ENCODE assay signal across 8 mouse cellular contexts in the genomic region with DNA sequence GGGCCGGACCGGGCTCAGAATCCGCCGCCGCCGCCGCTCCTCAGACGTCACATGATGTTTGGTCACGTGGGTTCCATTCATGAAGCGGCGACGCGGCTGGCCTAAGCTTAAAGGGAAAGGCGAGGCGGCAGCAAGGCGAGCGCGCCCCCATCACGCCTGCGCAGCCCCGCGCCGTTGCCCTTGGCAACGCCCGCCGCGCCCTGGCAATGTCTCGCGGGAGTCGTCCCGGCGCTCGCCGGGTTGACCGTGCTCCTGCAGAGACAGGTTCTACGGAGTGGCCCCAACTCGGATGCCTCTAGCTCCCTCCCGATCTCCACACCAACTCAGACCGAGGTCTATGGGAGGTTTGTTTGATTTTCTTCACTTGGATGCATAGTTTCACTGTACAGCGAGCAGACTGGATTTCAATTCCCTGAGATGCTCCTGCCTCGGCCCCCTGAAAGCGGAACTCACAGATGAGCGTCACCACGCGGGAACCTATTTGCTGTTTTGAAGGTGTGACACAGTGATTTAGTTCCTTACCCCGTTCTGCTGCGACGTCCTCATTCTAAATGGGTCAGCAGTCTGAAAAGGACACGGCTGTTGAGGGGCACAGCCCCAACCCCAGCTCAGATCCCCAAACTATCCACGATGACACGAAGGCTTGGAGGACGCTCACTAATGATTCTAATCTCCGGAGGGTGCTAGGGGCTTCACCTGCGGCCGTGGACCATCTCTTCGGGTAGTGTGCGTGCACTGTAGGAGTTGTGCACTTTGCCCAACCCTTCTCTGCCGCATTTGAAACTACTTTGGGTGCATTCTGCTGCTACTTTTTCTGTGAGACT. TPM values are rescaled to one million over a fixed set of nuclear protein-coding genes. Genes with fewer than 3 reads are reported as not detected.
A peak's percentile ranks its signal among the peaks of the same experiment; 100 is the strongest.
DNase-seq lines count a peak whose midpoint lies in the region; ATAC-seq lines count a peak whose summit lies in the region.

A gene (minus strand): TSS at position 81 of the 824 bp plus-strand sequence.

- H3K9me3 ChIP-seq in megakaryocyte, embryonic 14.5 days, result no peaks in the 10 kb centered on the region

- H3K27me3 ChIP-seq in megakaryocyte, embryonic 14.5 days (replicated peaks), result no peaks in the 10 kb centered on the region

- peaks cover 23% of the 10 kb centered on the region for H3K36me3 ChIP-seq in megakaryocyte, embryonic 14.5 days (replicated peaks; ENCODE audit: low read length)

- H3K4me3 ChIP-seq in megakaryocyte, embryonic 14.5 days (replicated peaks), result peak within 1 kb of the TSS; percentile 93

- H3K4me1 ChIP-seq in megakaryocyte, embryonic 14.5 days, result peaks cover 69% of the 10 kb centered on the region

- peak; percentile 99 for DNase-seq in ZHBTc4 (ENCODE audit: low read depth, low spot score)
- DNase-seq in gastrocnemius, adult 8-10 months (ENCODE audit: low spot score in 2 of 2), result peak; percentile 87 to 94
- DNase-seq in hindlimb bud, embryonic 11.5 days (ENCODE audit: extremely low spot score, low read depth, low spot score), result peak; percentile 75
- DNase-seq in left cerebral cortex, adult 8-10 months (ENCODE audit: low spot score in 2 of 2), result peak; percentile 77 to 93
- DNase-seq in right cerebral cortex, postnatal 10 days (ENCODE audit: low spot score in 2 of 2), result peak; percentile 97
- DNase-seq in urinary bladder, postnatal 25 days (ENCODE audit: low spot score), result peak; percentile 89

- peak; percentile 55 for ATAC-seq in common myeloid progenitor, adult 5-6 weeks (replicated peaks; ENCODE audit: low read depth, poor library complexity, severe bottlenecking)

RNA-seq across cellular contexts. Expression of the gene that starts here (rescaled TPM):
- 20.3 and 22.1 TPM in 2 replicates for total RNA-seq in common myeloid progenitor, adult 5-6 weeks (2017)
- total RNA-seq in gastrocnemius, adult 8-10 months (2022), result 10 to 100 TPM; 49.5 to 63.3 (median 59.3) TPM
- total RNA-seq in left cerebral cortex, adult 8-10 months (2022), result 10 to 100 TPM; 66.8 to 77.2 (median 73.1) TPM
- 59.5 and 102 TPM in 2 replicates for polyA plus RNA-seq in megakaryocyte, embryonic 14.5 days (2012; ENCODE audit: insufficient read depth, low replicate concordance)

Comparison
In these comparisons a context has a peak if more than half of its experiments do, and no peak if none do; other contexts are left out.
1. Peak in every context shown above with its lines: DNase-seq, ATAC-seq and H3K4me3 ChIP-seq.